Mouse (Mus musculus) lung, adult 2 months (tissue): ENCODE results near the gene Vash2.

ENCODE experiments used
- CTCF ChIP-seq: fragments of 200-500 bp; IDR thresholded peaks from 2 replicates; pipeline ENCODE4 v1.5.1; 2011; ENCODE audit warnings: mild to moderate bottlenecking, low read length, control low read depth; ENCODE audit not compliant: insufficient read depth
- POLR2A ChIP-seq: fragments of 200-500 bp; IDR thresholded peaks from 2 replicates; pipeline ENCODE4 v1.6.1; 2011; ENCODE audit warnings: low read depth, mild to moderate bottlenecking, control low read depth, low read length, borderline replicate concordance; ENCODE audit errors: extremely low read depth

DNA sequence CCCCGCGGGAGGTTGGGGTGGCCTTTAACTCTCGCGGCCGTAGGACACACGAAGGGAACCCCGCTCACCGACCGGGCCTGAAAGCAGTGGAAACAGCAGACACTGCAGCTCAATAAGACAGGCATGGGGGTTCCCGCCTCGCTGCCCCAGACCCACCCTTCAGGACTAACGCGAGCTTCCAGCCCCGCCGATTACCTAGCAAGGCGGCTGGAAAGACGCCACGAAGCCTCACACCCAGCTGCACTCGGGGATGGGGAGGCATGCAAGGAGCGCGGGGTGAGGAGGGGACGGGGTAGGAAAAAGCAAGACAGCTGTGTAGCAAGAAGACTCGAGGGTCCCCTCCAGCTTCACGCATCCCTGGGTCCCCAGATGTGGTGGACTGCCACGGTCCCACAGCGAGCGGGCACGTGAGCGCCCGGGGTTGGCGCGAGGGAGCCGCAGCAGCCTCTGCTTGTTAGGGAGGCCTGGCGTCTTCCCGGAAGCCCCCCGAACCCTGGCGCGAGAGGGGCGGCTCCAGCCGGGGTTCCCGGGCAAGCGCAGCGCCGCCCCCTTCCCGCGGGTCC lies 504 bp downstream of the Vash2 start:
- TF ChIP-seq POLR2A: no peak
- no peak for TF ChIP-seq CTCF
